Mouse (Mus musculus): ENCODE measurements around the gene Ak1.

- no peak for TF ChIP-seq CTCF (IDR thresholded peaks at IDR 0.05; ENCODE audit: borderline replicate concordance, insufficient read depth, low read length)
- TF ChIP-seq POLR2A (IDR thresholded peaks at IDR 0.05; ENCODE audit: low read depth, low read length) = no peak
Measured at GRCm38 (mm10) chr2:32599409-32599808, 22.1 kb upstream of the Ak1 start, which contains the start of gene St6galnac6.

Measured in embryonic fibroblast, embryonic 13.5 days (primary cell).